Mouse (Mus musculus) heart, postnatal 0 days (tissue): ENCODE measurements around the gene Tmigd1. TPM values are rescaled to one million over a fixed set of nuclear protein-coding genes. Genes with fewer than 3 reads are reported as not detected.

Experiments
- ATAC-seq: fragments of 200-750 bp; cut with Nextera tagmentation; 2 replicates; pipeline ENCODE4 v1.8.0; 2017; ENCODE audit warnings: low read depth, moderate number of reproducible peaks, moderate library complexity; ENCODE audit not compliant: insufficient read depth
- DNase-seq: peaks from one replicate; pipeline ENCODE4 v3.0.0-alpha.2; 2016; ENCODE audit warnings: low spot score
- H3K27ac ChIP-seq: fragments of 300-500 bp; sonication (generic); 2 replicates; pipeline ENCODE4 v1.5.1; 2014; ENCODE audit warnings: low read depth, mild to moderate bottlenecking
- H3K27me3 ChIP-seq: fragments of 300-500 bp; sonication (generic); 2 replicates; pipeline ENCODE4 v1.6.1; 2014; ENCODE audit warnings: low read length, mixed read lengths; ENCODE audit not compliant: control insufficient read depth, insufficient read depth
- H3K36me3 ChIP-seq: fragments of 300-500 bp; sonication (generic); replicated peaks from 2 replicates; pipeline ENCODE4 v1.6.1; 2014; ENCODE audit warnings: low read length, mixed read lengths; ENCODE audit not compliant: control insufficient read depth, insufficient read depth
- H3K4me1 ChIP-seq: fragments of 300-500 bp; sonication (generic); 2 replicates; pipeline ENCODE4 v1.6.1; 2014; ENCODE audit warnings: antibody characterized with exemption; ENCODE audit not compliant: control insufficient read depth, insufficient read depth
- H3K4me2 ChIP-seq: fragments of 300-500 bp; sonication (generic); 2 replicates; pipeline ENCODE4 v1.6.1; 2014; ENCODE audit warnings: low read depth, mild to moderate bottlenecking, low read length, moderate library complexity
- H3K4me3 ChIP-seq: fragments of 300-500 bp; sonication (generic); 2 replicates; pipeline ENCODE4 v1.5.1; 2014; ENCODE audit warnings: low read depth, low read length
- H3K9ac ChIP-seq: fragments of 300-500 bp; sonication (generic); replicated peaks from 2 replicates; pipeline ENCODE4 v1.6.1; 2014; ENCODE audit warnings: low read depth, low read length, mixed read lengths
- H3K9me3 ChIP-seq: fragments of 300-500 bp; sonication (generic); replicated peaks from 2 replicates; pipeline ENCODE4 v1.6.1; 2016; ENCODE audit warnings: low read length; ENCODE audit not compliant: control insufficient read depth
- CTCF ChIP-seq: IDR thresholded peaks from 2 replicates; pipeline ENCODE4 v1.5.1; 2016; ENCODE audit warnings: antibody characterized with exemption, control low read depth, low read depth
- EP300 ChIP-seq: IDR thresholded peaks from 2 replicates; pipeline ENCODE4 v1.6.1; 2016; ENCODE audit warnings: antibody characterized with exemption, low read depth
- WGBS: fragments of 180-500 bp; shearing (Covaris S2); extraction: QIAGEN DNeasy Blood & Tissue Kit; methylation state at CpG from one replicate; pipeline ENCODE4 v1.1.7; 2014; 5-methylcytosine and 5-hydroxymethylcytosine counted together
- polyA plus RNA-seq: library from polyadenylated mRNA; unstranded; fragments of >200 nt; fragmentation: Nextera tagmentation; extraction: Ambion mirVana; gene quantifications from 2 replicates; pipeline ENCODE4 v1.2.1, GENCODE M21; 2015
- total RNA-seq: library from RNA; depleted of rRNA; stranded (reverse); fragments of >200 nt; gene quantifications from 2 replicates; pipeline ENCODE4 v1.2.3, GENCODE M21; 2014; ENCODE audit warnings: low replicate concordance

The Tmigd1 gene
- total and polyA plus RNA-seq, 2 experiments from 2014 or later, result 0.56 TPM; not detected in 1

GRCm38 (mm10) chr11:76933209-76933608 lies 31.2 kb downstream of the Tmigd1 start:
- no peak for DNase-seq
- TF ChIP-seq EP300 (no peak), CTCF (no peak)
- no peak overlapping the region for H3K4me3 ChIP-seq
- WGBS, result 49% methylated on average over 3 of the region's 3 CpGs
- no peaks in the 10 kb centered on the region for H3K9me3 ChIP-seq
- H3K27me3 ChIP-seq, result no peaks in the 10 kb centered on the region
- H3K4me2 ChIP-seq, result no peak overlapping the region
- H3K4me1 ChIP-seq, result no peaks in the 10 kb centered on the region
- no peak overlapping the region for H3K9ac ChIP-seq
- ATAC-seq, result no peak
- no peak overlapping the region for H3K27ac ChIP-seq
- H3K36me3 ChIP-seq, result no peaks in the 10 kb centered on the region

- H3K27ac ChIP-seq, result no peak overlapping the region
- 60% methylated on average over 5 of the region's 5 CpGs for WGBS
- no peak overlapping the region for H3K4me2 ChIP-seq
- H3K9ac ChIP-seq, result no peak overlapping the region
- DNase-seq (no peak), ATAC-seq (no peak)
- H3K4me1 ChIP-seq, result no peaks in the 10 kb centered on the region
- no peak overlapping the region for H3K4me3 ChIP-seq
- H3K36me3 ChIP-seq, result no peaks in the 10 kb centered on the region
- TF ChIP-seq CTCF (peak; percentile 14; the same call in 1 of the 2 replicates), EP300 (no peak)
- no peaks in the 10 kb centered on the region for H3K27me3 ChIP-seq
- H3K9me3 ChIP-seq, result no peaks in the 10 kb centered on the region
Measured at GRCm38 (mm10) chr11:76936578-76936977, 34.6 kb downstream of the Tmigd1 start.

- Histone ChIP-seq H3K4me2 (peak overlapping the region; percentile 92), H3K4me3 (peak overlapping the region; percentile 85), H3K9ac (peak overlapping the region; percentile 79), H3K27me3 (no peaks in the 10 kb centered on the region), H3K27ac (peak overlapping the region; percentile 82), H3K9me3 (no peaks in the 10 kb centered on the region), H3K36me3 (peaks cover 11% of the 10 kb centered on the region; the same call in 1 of the 2 replicates), H3K4me1 (peaks cover 9% of the 10 kb centered on the region; the same call in 1 of the 2 replicates)
- DNase-seq (no peak), ATAC-seq (no peak)
- WGBS, result 72% methylated on average over 6 of the region's 6 CpGs
- TF ChIP-seq EP300 (no peak), CTCF (no peak)
Measured at GRCm38 (mm10) chr11:76944839-76945238, 42.9 kb downstream of the Tmigd1 start.

GRCm38 (mm10) chr11:76945386-76946202 lies 43.6 kb downstream of the Tmigd1 start:
- peak overlapping the region; percentile 85 for H3K4me3 ChIP-seq
- H3K9ac ChIP-seq, result peak overlapping the region; percentile 79
- WGBS, result under 1% methylated on average over 57 of the region's 58 CpGs
- ATAC-seq, result peak; percentile 95
- H3K4me2 ChIP-seq, result peak overlapping the region; percentile 92
- H3K4me1 ChIP-seq, result peaks cover 9% of the 10 kb centered on the region; the same call in 1 of the 2 replicates
- TF ChIP-seq EP300 (0 out of 2 replicates have a peak, but pooled peaks have one; percentile 25), CTCF (no peak)
- H3K9me3 ChIP-seq, result no peaks in the 10 kb centered on the region
- DNase-seq, result peak; percentile 77
- peak overlapping the region; percentile 82 for H3K27ac ChIP-seq
- H3K36me3 ChIP-seq, result peaks cover 11% of the 10 kb centered on the region; the same call in 1 of the 2 replicates
- H3K27me3 ChIP-seq, result no peaks in the 10 kb centered on the region

GRCm38 (mm10) chr11:76946203-76946585 lies 44.2 kb downstream of the Tmigd1 start:
- ATAC-seq, result no peak
- WGBS, result 3% methylated on average over 8 of the region's 8 CpGs
- peaks cover 16% of the 10 kb centered on the region for H3K36me3 ChIP-seq
- TF ChIP-seq EP300, result no peak
- no peak for TF ChIP-seq CTCF
- no peak for DNase-seq
- no peaks in the 10 kb centered on the region for H3K27me3 ChIP-seq
- peak overlapping the region; percentile 79 for H3K9ac ChIP-seq
- H3K27ac ChIP-seq, result no peak overlapping the region; the same call in 1 of the 2 replicates
- peak overlapping the region; percentile 92 for H3K4me2 ChIP-seq
- H3K4me1 ChIP-seq, result peaks cover 9% of the 10 kb centered on the region; the same call in 1 of the 2 replicates
- H3K4me3 ChIP-seq, result peak overlapping the region; percentile 85
- no peaks in the 10 kb centered on the region for H3K9me3 ChIP-seq

GRCm38 (mm10) chr11:76953536-76953935 lies 51.6 kb downstream of the Tmigd1 start:
- no peak overlapping the region for H3K4me3 ChIP-seq
- H3K4me2 ChIP-seq, result no peak overlapping the region
- no peak overlapping the region; the same call in none of the 2 replicates for H3K27ac ChIP-seq
- TF ChIP-seq EP300, result no peak
- TF ChIP-seq CTCF, result no peak
- H3K4me1 ChIP-seq, result no peaks in the 10 kb centered on the region
- no peak for DNase-seq
- WGBS, result 55% methylated on average over 2 of the region's 2 CpGs
- no peaks in the 10 kb centered on the region for H3K27me3 ChIP-seq
- no peak overlapping the region for H3K9ac ChIP-seq
- no peak for ATAC-seq
- peaks cover 67% of the 10 kb centered on the region for H3K36me3 ChIP-seq
- no peaks in the 10 kb centered on the region for H3K9me3 ChIP-seq
